Mouse (Mus musculus) MEL (cell line): ENCODE measurements at regions not wholly inside any gene's neighbourhood (a gene's known extent, or its start where the extent isn't known, plus 50 kb on each side); places are given as distances from the start of the nearest gene placed in this dataset.
"Not testable (repeated sequence)": the region's sequence is repeated elsewhere in the genome, so short reads cannot be mapped to it uniquely, and the experiment has no call there.

Experiments
- DNase-seq: peaks from one replicate; pipeline ENCODE4 v3.0.0; 2011; ENCODE audit warnings: low read depth, low spot score
- H3K27ac ChIP-seq: 2 replicates; pipeline ENCODE4 v1.5.1; 2012; ENCODE audit warnings: low read depth, mild to moderate bottlenecking, control low read depth, low read length, moderate library complexity; ENCODE audit not compliant: control insufficient read depth
- H3K27me3 ChIP-seq, 2 experiments: fragments of 150-350 bp in 1 of 2; sonication (generic) in 1 of 2; 2 replicates each; pipeline ENCODE4 v1.6.1; 2012; ENCODE audit warnings: low read length in 2 of 2, mild to moderate bottlenecking in 2 of 2, improper control_type of control experiment in 1 of 2, moderate library complexity in 1 of 2; ENCODE audit not compliant: insufficient read depth in 2 of 2, control insufficient read depth in 1 of 2
- H3K36me3 ChIP-seq, 2 experiments: 2 replicates each; pipeline ENCODE4 v1.6.1; 2012 to 2014; ENCODE audit warnings: low read length in 2 of 2, improper control_type of control experiment in 1 of 2, inconsistent platforms in 1 of 2, mild to moderate bottlenecking in 1 of 2; ENCODE audit not compliant: insufficient read depth in 2 of 2, control insufficient read depth in 1 of 2
- H3K4me1 ChIP-seq, 2 experiments: fragments of 150-350 bp in 1 of 2; sonication (generic) in 1 of 2; 2 replicates each; pipeline ENCODE4 v1.6.1; 2012; ENCODE audit warnings: low read length in 2 of 2, improper control_type of control experiment in 1 of 2, mild to moderate bottlenecking in 1 of 2; ENCODE audit not compliant: insufficient read depth in 2 of 2, control insufficient read depth in 1 of 2
- H3K4me3 ChIP-seq, 2 experiments: fragments of 150-350 bp in 1 of 2; sonication (generic) in 1 of 2; 2 replicates each; pipeline ENCODE4 v1.5.1; 2012; ENCODE audit warnings: low read depth in 2 of 2, low read length in 2 of 2, mild to moderate bottlenecking in 2 of 2, moderate library complexity in 2 of 2, control low read depth in 1 of 2, improper control_type of control experiment in 1 of 2; ENCODE audit not compliant: control insufficient read depth in 1 of 2, insufficient read depth in 1 of 2
- H3K79me2 ChIP-seq: 2 replicates; pipeline ENCODE4 v1.6.1; 2012; ENCODE audit warnings: mild to moderate bottlenecking, low read length, moderate library complexity; ENCODE audit not compliant: control insufficient read depth, poor library complexity, insufficient read depth
- H3K9ac ChIP-seq: 2 replicates; pipeline ENCODE4 v1.6.1; 2012; ENCODE audit warnings: low read depth, mild to moderate bottlenecking, control low read depth, low read length, moderate library complexity; ENCODE audit not compliant: control insufficient read depth, poor library complexity, severe bottlenecking
- H3K9me3 ChIP-seq: fragments of 150-350 bp; sonication (generic); replicated peaks from 2 replicates; pipeline ENCODE4 v1.6.1; 2012; ENCODE audit warnings: mild to moderate bottlenecking, low read length, improper control_type of control experiment, moderate library complexity; ENCODE audit not compliant: insufficient read depth
- BHLHE40 ChIP-seq: IDR thresholded peaks from 2 replicates; pipeline ENCODE4 v1.6.1; 2012; ENCODE audit warnings: low read depth, mild to moderate bottlenecking, inconsistent platforms, low read length, improper control_type of control experiment, borderline replicate concordance
- CHD1 ChIP-seq: IDR thresholded peaks from 2 replicates; pipeline ENCODE4 v1.6.1; 2012; ENCODE audit warnings: low read depth, mild to moderate bottlenecking, inconsistent platforms, low read length, improper control_type of control experiment
- CHD2 ChIP-seq: IDR thresholded peaks from 2 replicates; pipeline ENCODE4 v1.6.1; 2011; ENCODE audit warnings: low read length, improper control_type of control experiment
- ELF1 ChIP-seq: IDR thresholded peaks from 2 replicates; pipeline ENCODE4 v1.6.1; 2014; ENCODE audit warnings: low read depth, mild to moderate bottlenecking, inconsistent platforms, low read length, improper control_type of control experiment, moderate library complexity
- ETS1 ChIP-seq: IDR thresholded peaks from 2 replicates; pipeline ENCODE4 v1.6.1; 2012; ENCODE audit warnings: low read depth, mild to moderate bottlenecking, inconsistent platforms, low read length, improper control_type of control experiment, moderate library complexity
- GABPA ChIP-seq: IDR thresholded peaks from 2 replicates; pipeline ENCODE4 v1.6.1; 2012; ENCODE audit warnings: low read depth, mild to moderate bottlenecking, inconsistent platforms, low read length, improper control_type of control experiment, moderate library complexity
- GATA1 ChIP-seq: IDR thresholded peaks from 2 replicates; pipeline ENCODE4 v1.6.1; 2011; ENCODE audit warnings: low read depth, low read length, improper control_type of control experiment
- JUND ChIP-seq: IDR thresholded peaks from 2 replicates; pipeline ENCODE4 v1.6.1; 2011; ENCODE audit warnings: low read depth, mild to moderate bottlenecking, improper control_type of control experiment, low read length
- KAT2A ChIP-seq: conservative IDR thresholded peaks from 2 replicates; pipeline ENCODE4 v1.6.1; 2012; ENCODE audit warnings: low read depth, low read length, improper control_type of control experiment, inconsistent platforms
- MAFK ChIP-seq: IDR thresholded peaks from 2 replicates; pipeline ENCODE4 v1.6.1; 2011; ENCODE audit warnings: low read depth, mild to moderate bottlenecking, low read length, improper control_type of control experiment, borderline replicate concordance
- MAZ ChIP-seq: IDR thresholded peaks from 2 replicates; pipeline ENCODE4 v1.6.1; 2012; ENCODE audit warnings: low read depth, mild to moderate bottlenecking, inconsistent platforms, low read length, improper control_type of control experiment
- MYB ChIP-seq: IDR thresholded peaks from 2 replicates; pipeline ENCODE4 v1.6.1; 2011; ENCODE audit warnings: mild to moderate bottlenecking, low read depth, low read length, improper control_type of control experiment
- MYC ChIP-seq: IDR thresholded peaks from 2 replicates; pipeline ENCODE4 v1.6.1; 2011; ENCODE audit warnings: low read depth, mild to moderate bottlenecking, low read length, improper control_type of control experiment, moderate library complexity
- POLR2AphosphoS2 ChIP-seq: IDR thresholded peaks from 2 replicates; pipeline ENCODE4 v1.6.1; 2011; ENCODE audit warnings: low read length, improper control_type of control experiment
- RAD21 ChIP-seq: IDR thresholded peaks from 2 replicates; pipeline ENCODE4 v1.6.1; 2011; ENCODE audit warnings: mild to moderate bottlenecking, low read depth, low read length, improper control_type of control experiment
- SMC3 ChIP-seq: IDR thresholded peaks from 2 replicates; pipeline ENCODE4 v1.6.1; 2011; ENCODE audit warnings: low read depth, low read length, improper control_type of control experiment
- TBP ChIP-seq: IDR thresholded peaks from 2 replicates; pipeline ENCODE4 v1.8.0; 2011; ENCODE audit warnings: low read depth, low read length, improper control_type of control experiment
- UBTF ChIP-seq: IDR thresholded peaks from 2 replicates; pipeline ENCODE4 v1.6.1; 2012; ENCODE audit warnings: low read depth, mild to moderate bottlenecking, inconsistent platforms, low read length, improper control_type of control experiment, moderate library complexity, borderline replicate concordance; ENCODE audit not compliant: insufficient read depth
- USF1 ChIP-seq: IDR thresholded peaks from 2 replicates; pipeline ENCODE4 v1.6.1; 2014; ENCODE audit warnings: low read depth, mild to moderate bottlenecking, inconsistent platforms, low read length, improper control_type of control experiment, moderate library complexity
- USF2 ChIP-seq, 2 experiments: IDR thresholded peaks; 2 replicates each; pipeline ENCODE4 v1.6.1; 2011 to 2012; ENCODE audit warnings: improper control_type of control experiment in 2 of 2, low read length in 2 of 2, borderline replicate concordance in 1 of 2, inconsistent platforms in 1 of 2, low read depth in 1 of 2, mild to moderate bottlenecking in 1 of 2; ENCODE audit not compliant: insufficient read depth in 1 of 2
- ZC3H11A ChIP-seq: IDR thresholded peaks from 2 replicates; pipeline ENCODE4 v1.6.1; 2012; ENCODE audit warnings: low read depth, mild to moderate bottlenecking, inconsistent platforms, low read length, improper control_type of control experiment
- ZMIZ1 ChIP-seq: IDR thresholded peaks from 2 replicates; pipeline ENCODE4 v1.6.1; 2012; ENCODE audit warnings: low read depth, mild to moderate bottlenecking, inconsistent platforms, low read length, improper control_type of control experiment, moderate library complexity

- Histone ChIP-seq H3K79me2 (no peaks in the 10 kb centered on the region), H3K4me1 (no peaks in the 10 kb centered on the region), H3K36me3 (no peaks in the 10 kb centered on the region)
- no peak for TF ChIP-seq CHD1
- TF ChIP-seq MAFK: no peak
- TF ChIP-seq ZMIZ1: no peak
- peak; percentile 22 for TF ChIP-seq RAD21
- TF ChIP-seq GABPA: no peak
- TF ChIP-seq KAT2A: no peak
- 0 out of 2 replicates have a peak, but pooled peaks have one; percentile 6 for TF ChIP-seq SMC3
- TF ChIP-seq JUND: no peak
- TF ChIP-seq, all 39 proteins: peak for 2
- DNase-seq: peak; percentile 2
- Histone ChIP-seq H3K27ac (no peak overlapping the region), H3K9me3 (no peaks in the 10 kb centered on the region), H3K9ac (no peak overlapping the region), H3K4me3 (no peak overlapping the region), H3K27me3 (no peaks in the 10 kb centered on the region)
Measured at GRCm38 (mm10) chr16:82521582-82521981, 306.6 kb upstream of the Gm21833 start.

- Histone ChIP-seq H3K9ac (no peak overlapping the region), H3K4me3 (no peak overlapping the region), H3K36me3 (no peaks in the 10 kb centered on the region), H3K27ac (no peak overlapping the region), H3K4me1 (no peaks in the 10 kb centered on the region), H3K9me3 (no peaks in the 10 kb centered on the region), H3K79me2 (no peaks in the 10 kb centered on the region), H3K27me3 (no peaks in the 10 kb centered on the region)
- TF ChIP-seq USF1 (no peak), CHD2 (no peak), ELF1 (no peak), CHD1 (no peak)
- no peak for DNase-seq
Measured at GRCm38 (mm10) chr16:82564361-82564760, 263.8 kb upstream of the Gm21833 start.

- not testable (repeated sequence) for H3K79me2 ChIP-seq, H3K36me3 ChIP-seq, DNase-seq, H3K4me3 ChIP-seq, H3K9ac ChIP-seq, H3K27me3 ChIP-seq, H3K4me1 ChIP-seq, H3K27ac ChIP-seq, H3K9me3 ChIP-seq
Measured at GRCm38 (mm10) chr16:82596461-82596860, 231.7 kb upstream of the Gm21833 start.

GRCm38 (mm10) chr16:82602038-82602437 lies 226.1 kb upstream of the Gm21833 start:
- Histone ChIP-seq H3K9me3 (no peaks in the 10 kb centered on the region), H3K4me3 (no peak overlapping the region)
- TF ChIP-seq MYB (no peak), ZC3H11A (no peak), UBTF (no peak), MYC (no peak), KAT2A (no peak), USF2 (IDR thresholded peaks at IDR 0.05; ENCODE audit: borderline replicate concordance in 1 of 2, insufficient read depth in 1 of 2, low read depth in 1 of 2, low read length in 2 of 2) (no peak), MAZ (no peak), GATA1 (no peak), POLR2AphosphoS2 (no peak), TBP (no peak), ETS1 (no peak), BHLHE40 (no peak)

More at GRCm38 (mm10) chr16:82602038-82602437, 226.1 kb upstream of the Gm21833 start:
- Histone ChIP-seq H3K9ac (no peak overlapping the region), H3K36me3 (no peaks in the 10 kb centered on the region), H3K27ac (no peak overlapping the region), H3K27me3 (no peaks in the 10 kb centered on the region), H3K4me1 (no peaks in the 10 kb centered on the region), H3K79me2 (no peaks in the 10 kb centered on the region)
- DNase-seq: no peak
